Mouse (Mus musculus) MEL (cell line): ENCODE measurements around the gene Nmrk2. TPM values are rescaled to one million over a fixed set of nuclear protein-coding genes. Genes with fewer than 3 reads are reported as not detected.

ENCODE experiments used
- DNase-seq: peaks from one replicate; pipeline ENCODE4 v3.0.0; 2011; ENCODE audit warnings: low read depth, low spot score
- H3K27ac ChIP-seq: 2 replicates; pipeline ENCODE4 v1.5.1; 2012; ENCODE audit warnings: low read depth, mild to moderate bottlenecking, control low read depth, low read length, moderate library complexity; ENCODE audit not compliant: control insufficient read depth
- H3K27me3 ChIP-seq, 2 experiments: fragments of 150-350 bp in 1 of 2; sonication (generic) in 1 of 2; 2 replicates each; pipeline ENCODE4 v1.6.1; 2012; ENCODE audit warnings: low read length in 2 of 2, mild to moderate bottlenecking in 2 of 2, improper control_type of control experiment in 1 of 2, moderate library complexity in 1 of 2; ENCODE audit not compliant: insufficient read depth in 2 of 2, control insufficient read depth in 1 of 2
- H3K36me3 ChIP-seq, 2 experiments: 2 replicates each; pipeline ENCODE4 v1.6.1; 2012 to 2014; ENCODE audit warnings: low read length in 2 of 2, improper control_type of control experiment in 1 of 2, inconsistent platforms in 1 of 2, mild to moderate bottlenecking in 1 of 2; ENCODE audit not compliant: insufficient read depth in 2 of 2, control insufficient read depth in 1 of 2
- H3K4me1 ChIP-seq, 2 experiments: fragments of 150-350 bp in 1 of 2; sonication (generic) in 1 of 2; 2 replicates each; pipeline ENCODE4 v1.6.1; 2012; ENCODE audit warnings: low read length in 2 of 2, improper control_type of control experiment in 1 of 2, mild to moderate bottlenecking in 1 of 2; ENCODE audit not compliant: insufficient read depth in 2 of 2, control insufficient read depth in 1 of 2
- H3K4me3 ChIP-seq, 2 experiments: fragments of 150-350 bp in 1 of 2; sonication (generic) in 1 of 2; 2 replicates each; pipeline ENCODE4 v1.5.1; 2012; ENCODE audit warnings: low read depth in 2 of 2, low read length in 2 of 2, mild to moderate bottlenecking in 2 of 2, moderate library complexity in 2 of 2, control low read depth in 1 of 2, improper control_type of control experiment in 1 of 2; ENCODE audit not compliant: control insufficient read depth in 1 of 2, insufficient read depth in 1 of 2
- H3K79me2 ChIP-seq: 2 replicates; pipeline ENCODE4 v1.6.1; 2012; ENCODE audit warnings: mild to moderate bottlenecking, low read length, moderate library complexity; ENCODE audit not compliant: control insufficient read depth, poor library complexity, insufficient read depth
- H3K9ac ChIP-seq: 2 replicates; pipeline ENCODE4 v1.6.1; 2012; ENCODE audit warnings: low read depth, mild to moderate bottlenecking, control low read depth, low read length, moderate library complexity; ENCODE audit not compliant: control insufficient read depth, poor library complexity, severe bottlenecking
- H3K9me3 ChIP-seq: fragments of 150-350 bp; sonication (generic); replicated peaks from 2 replicates; pipeline ENCODE4 v1.6.1; 2012; ENCODE audit warnings: mild to moderate bottlenecking, low read length, improper control_type of control experiment, moderate library complexity; ENCODE audit not compliant: insufficient read depth
- BHLHE40 ChIP-seq: IDR thresholded peaks from 2 replicates; pipeline ENCODE4 v1.6.1; 2012; ENCODE audit warnings: low read depth, mild to moderate bottlenecking, inconsistent platforms, low read length, improper control_type of control experiment, borderline replicate concordance
- CHD1 ChIP-seq: IDR thresholded peaks from 2 replicates; pipeline ENCODE4 v1.6.1; 2012; ENCODE audit warnings: low read depth, mild to moderate bottlenecking, inconsistent platforms, low read length, improper control_type of control experiment
- CTCF ChIP-seq, 3 experiments: IDR thresholded peaks in 2 of 3; conservative IDR thresholded peaks in 1 of 3; 2 replicates each; pipeline ENCODE4 v1.5.1; 2011 to 2012; ENCODE audit warnings: low read length in 3 of 3, low read depth in 2 of 3, mild to moderate bottlenecking in 2 of 3, improper control_type of control experiment in 1 of 3, inconsistent platforms in 1 of 3, mixed read lengths in 1 of 3, moderate library complexity in 1 of 3; ENCODE audit not compliant: control insufficient read depth in 1 of 3, insufficient read depth in 1 of 3, poor library complexity in 1 of 3, severe bottlenecking in 1 of 3
- E2F4 ChIP-seq: IDR thresholded peaks from 2 replicates; pipeline ENCODE4 v1.6.1; 2011; ENCODE audit warnings: low read depth, low read length, improper control_type of control experiment, borderline replicate concordance
- ELF1 ChIP-seq: IDR thresholded peaks from 2 replicates; pipeline ENCODE4 v1.6.1; 2014; ENCODE audit warnings: low read depth, mild to moderate bottlenecking, inconsistent platforms, low read length, improper control_type of control experiment, moderate library complexity
- EP300 ChIP-seq, 2 experiments: IDR thresholded peaks; 2 replicates each; pipeline ENCODE4 v1.6.1; 2011; ENCODE audit warnings: improper control_type of control experiment in 2 of 2, low read length in 2 of 2, low read depth in 1 of 2, mild to moderate bottlenecking in 1 of 2
- ETS1 ChIP-seq: IDR thresholded peaks from 2 replicates; pipeline ENCODE4 v1.6.1; 2012; ENCODE audit warnings: low read depth, mild to moderate bottlenecking, inconsistent platforms, low read length, improper control_type of control experiment, moderate library complexity
- GABPA ChIP-seq: IDR thresholded peaks from 2 replicates; pipeline ENCODE4 v1.6.1; 2012; ENCODE audit warnings: low read depth, mild to moderate bottlenecking, inconsistent platforms, low read length, improper control_type of control experiment, moderate library complexity
- GATA1 ChIP-seq: IDR thresholded peaks from 2 replicates; pipeline ENCODE4 v1.6.1; 2011; ENCODE audit warnings: low read depth, low read length, improper control_type of control experiment
- JUND ChIP-seq: IDR thresholded peaks from 2 replicates; pipeline ENCODE4 v1.6.1; 2011; ENCODE audit warnings: low read depth, mild to moderate bottlenecking, improper control_type of control experiment, low read length
- MAFK ChIP-seq: IDR thresholded peaks from 2 replicates; pipeline ENCODE4 v1.6.1; 2011; ENCODE audit warnings: low read depth, mild to moderate bottlenecking, low read length, improper control_type of control experiment, borderline replicate concordance
- MXI1 ChIP-seq: IDR thresholded peaks from 2 replicates; pipeline ENCODE4 v1.6.1; 2011; ENCODE audit warnings: mild to moderate bottlenecking, low read depth, low read length, improper control_type of control experiment
- MYC ChIP-seq: IDR thresholded peaks from 2 replicates; pipeline ENCODE4 v1.6.1; 2011; ENCODE audit warnings: low read depth, mild to moderate bottlenecking, low read length, improper control_type of control experiment, moderate library complexity
- NELFE ChIP-seq: IDR thresholded peaks from 2 replicates; pipeline ENCODE4 v1.6.1; 2011; ENCODE audit warnings: low read depth, low read length, improper control_type of control experiment
- RCOR1 ChIP-seq: IDR thresholded peaks from 2 replicates; pipeline ENCODE4 v1.6.1; 2012; ENCODE audit warnings: low read depth, mild to moderate bottlenecking, inconsistent platforms, low read length, improper control_type of control experiment
- TAL1 ChIP-seq: IDR thresholded peaks from 2 replicates; pipeline ENCODE4 v1.6.1; 2012; ENCODE audit warnings: mild to moderate bottlenecking, inconsistent platforms, low read length, moderate library complexity, mixed read lengths
- TBP ChIP-seq: IDR thresholded peaks from 2 replicates; pipeline ENCODE4 v1.8.0; 2011; ENCODE audit warnings: low read depth, low read length, improper control_type of control experiment
- USF1 ChIP-seq: IDR thresholded peaks from 2 replicates; pipeline ENCODE4 v1.6.1; 2014; ENCODE audit warnings: low read depth, mild to moderate bottlenecking, inconsistent platforms, low read length, improper control_type of control experiment, moderate library complexity
- USF2 ChIP-seq, 2 experiments: IDR thresholded peaks; 2 replicates each; pipeline ENCODE4 v1.6.1; 2011 to 2012; ENCODE audit warnings: improper control_type of control experiment in 2 of 2, low read length in 2 of 2, borderline replicate concordance in 1 of 2, inconsistent platforms in 1 of 2, low read depth in 1 of 2, mild to moderate bottlenecking in 1 of 2; ENCODE audit not compliant: insufficient read depth in 1 of 2
- ZC3H11A ChIP-seq: IDR thresholded peaks from 2 replicates; pipeline ENCODE4 v1.6.1; 2012; ENCODE audit warnings: low read depth, mild to moderate bottlenecking, inconsistent platforms, low read length, improper control_type of control experiment
- ZNF384 ChIP-seq: IDR thresholded peaks from 2 replicates; pipeline ENCODE4 v1.6.1; 2012; ENCODE audit warnings: low read depth, mild to moderate bottlenecking, inconsistent platforms, low read length, improper control_type of control experiment
- polyA plus RNA-seq, 2 experiments: library from polyadenylated mRNA; stranded (reverse) in 1 of 2; unstranded in 1 of 2; fragments of >175 nt in 1 of 2; fragments of >200 nt in 1 of 2; gene quantifications; 2 replicates each; pipeline versions ENCODE4 v1.2.1 to v1.2.4; 2012; ENCODE audit warnings: low replicate concordance in 2 of 2, low read depth in 1 of 2; ENCODE audit not compliant: insufficient read length in 2 of 2, insufficient read depth in 1 of 2, missing spikeins in 1 of 2
- total RNA-seq: library from RNA; depleted of rRNA; stranded (reverse); fragments of 300-350 nt; gene quantifications from 2 replicates; pipeline ENCODE4 v1.2.3, GENCODE M21; 2012

Nmrk2 gene
- total and polyA plus RNA-seq, 3 experiments, result not detected

DNA sequence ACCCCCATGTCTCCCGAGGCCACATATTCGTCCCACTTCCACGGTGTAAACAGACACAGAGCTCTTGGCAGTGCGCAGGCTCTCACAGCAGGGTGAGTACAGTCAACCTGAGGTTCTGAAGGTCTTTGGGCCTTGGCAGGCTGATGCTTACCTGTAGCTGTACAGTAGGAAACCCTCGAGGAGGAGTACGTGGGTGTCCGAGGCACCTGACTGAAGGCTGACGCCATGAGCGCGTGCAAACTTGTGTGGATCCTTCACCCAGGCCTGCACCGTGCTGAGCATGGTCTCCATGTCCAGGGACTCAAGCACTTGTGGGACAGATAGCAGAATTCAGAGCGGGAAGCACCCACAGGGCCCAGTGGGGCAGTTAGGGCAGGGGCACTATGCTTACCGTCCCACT lies 1.7 kb downstream of the Nmrk2 start:
- H3K36me3 ChIP-seq, result no peaks in the 10 kb centered on the region; a peak in 1 of 4 replicates
- H3K9me3 ChIP-seq, result no peaks in the 10 kb centered on the region
- DNase-seq, result no peak
- H3K27ac ChIP-seq, result no peak overlapping the region
- no peak overlapping the region for H3K9ac ChIP-seq
- H3K79me2 ChIP-seq, result no peaks in the 10 kb centered on the region
- H3K4me1 ChIP-seq, result peaks cover 0 to 6% of the 10 kb centered on the region in 2 experiments; a peak in 1 of 4 replicates
- no peak for TF ChIP-seq MAFK
- no peak for TF ChIP-seq MXI1
- TF ChIP-seq USF1, result no peak
- TF ChIP-seq EP300 (IDR thresholded peaks at IDR 0.05; ENCODE audit: low read depth in 1 of 2, low read length in 2 of 2), result no peak
- TF ChIP-seq ETS1, result no peak
- no peak for TF ChIP-seq USF2 (IDR thresholded peaks at IDR 0.05; ENCODE audit: borderline replicate concordance in 1 of 2, insufficient read depth in 1 of 2, low read depth in 1 of 2, low read length in 2 of 2)
- TF ChIP-seq GABPA, result no peak
- no peak for TF ChIP-seq ELF1
- no peak for TF ChIP-seq E2F4
- no peak for TF ChIP-seq RCOR1
- no peak for TF ChIP-seq NELFE
- no peak for TF ChIP-seq MYC
- TF ChIP-seq, all 39 proteins: peak for 0
- Histone ChIP-seq H3K27me3 (no peaks in the 10 kb centered on the region), H3K4me3 (no peak overlapping the region)

DNA sequence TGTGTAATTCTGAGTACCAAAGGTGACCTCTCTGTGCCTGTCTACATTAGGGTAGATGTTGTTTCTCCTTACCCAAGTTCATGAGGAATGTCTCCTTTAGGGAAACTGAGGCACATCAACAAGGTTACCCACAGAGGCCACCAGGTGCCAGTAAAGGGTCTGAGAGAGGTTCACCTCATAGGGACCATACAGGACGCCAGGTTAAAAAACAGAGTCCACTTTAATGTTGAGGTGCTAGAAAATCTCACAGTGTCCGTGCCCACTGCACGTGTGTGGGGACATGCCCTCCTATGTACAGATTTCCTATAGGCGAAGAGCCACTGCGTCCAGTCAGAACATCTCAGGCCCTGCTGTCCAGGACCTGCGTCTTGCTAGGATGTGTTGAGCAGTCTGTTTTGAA lies 2.9 kb downstream of the Nmrk2 start:
- TF ChIP-seq E2F4 (no peak), GATA1 (no peak), BHLHE40 (no peak), CTCF (IDR thresholded peaks at IDR 0.05 in 2 of 3, conservative IDR thresholded peaks at IDR 0.05 in 1 of 3; ENCODE audit: control insufficient read depth in 1 of 3, insufficient read depth in 1 of 3, low read depth in 2 of 3, low read length in 3 of 3, poor library complexity in 1 of 3, severe bottlenecking in 1 of 3) (no peak; a peak in 2 of 6 replicates), RCOR1 (no peak), ETS1 (no peak), CHD1 (no peak), ELF1 (no peak), ZNF384 (no peak), JUND (no peak), USF1 (no peak), TBP (no peak), USF2 (IDR thresholded peaks at IDR 0.05; ENCODE audit: borderline replicate concordance in 1 of 2, insufficient read depth in 1 of 2, low read depth in 1 of 2, low read length in 2 of 2) (no peak), ZC3H11A (no peak), TAL1 (no peak; the same call in 1 of the 2 replicates)
- no peaks in the 10 kb centered on the region; a peak in 1 of 4 replicates for H3K36me3 ChIP-seq
- H3K27ac ChIP-seq, result no peak overlapping the region
- no peak for DNase-seq
- H3K9ac ChIP-seq, result no peak overlapping the region
- H3K79me2 ChIP-seq, result no peaks in the 10 kb centered on the region
- H3K9me3 ChIP-seq, result no peaks in the 10 kb centered on the region
- peaks cover 0 to 6% of the 10 kb centered on the region in 2 experiments; a peak in 1 of 4 replicates for H3K4me1 ChIP-seq
- no peak overlapping the region for H3K4me3 ChIP-seq
- no peaks in the 10 kb centered on the region for H3K27me3 ChIP-seq
